Mouse (Mus musculus) adrenal gland, postnatal 25 days (tissue): ENCODE results near the gene Chdh. TPM values are rescaled to one million over a fixed set of nuclear protein-coding genes. Genes with fewer than 3 reads are reported as not detected.

Experiments
- DNase-seq: peaks from one replicate; pipeline ENCODE4 v3.0.0; 2021; ENCODE audit warnings: mixed read lengths
- microRNA-seq, 2 experiments: library from miRNA; unstranded; fragments of <30 nt; microRNA quantifications; one replicate each; pipeline ENCODE4 v1.2.0; 2021
- total RNA-seq: library from RNA; stranded (reverse); gene quantifications from 2 replicates; pipeline ENCODE4 v1.2.3, GENCODE M21; 2021

The Chdh gene
- total RNA-seq, 1 experiment from 2014 or later, result 10.7 TPM

DNA sequence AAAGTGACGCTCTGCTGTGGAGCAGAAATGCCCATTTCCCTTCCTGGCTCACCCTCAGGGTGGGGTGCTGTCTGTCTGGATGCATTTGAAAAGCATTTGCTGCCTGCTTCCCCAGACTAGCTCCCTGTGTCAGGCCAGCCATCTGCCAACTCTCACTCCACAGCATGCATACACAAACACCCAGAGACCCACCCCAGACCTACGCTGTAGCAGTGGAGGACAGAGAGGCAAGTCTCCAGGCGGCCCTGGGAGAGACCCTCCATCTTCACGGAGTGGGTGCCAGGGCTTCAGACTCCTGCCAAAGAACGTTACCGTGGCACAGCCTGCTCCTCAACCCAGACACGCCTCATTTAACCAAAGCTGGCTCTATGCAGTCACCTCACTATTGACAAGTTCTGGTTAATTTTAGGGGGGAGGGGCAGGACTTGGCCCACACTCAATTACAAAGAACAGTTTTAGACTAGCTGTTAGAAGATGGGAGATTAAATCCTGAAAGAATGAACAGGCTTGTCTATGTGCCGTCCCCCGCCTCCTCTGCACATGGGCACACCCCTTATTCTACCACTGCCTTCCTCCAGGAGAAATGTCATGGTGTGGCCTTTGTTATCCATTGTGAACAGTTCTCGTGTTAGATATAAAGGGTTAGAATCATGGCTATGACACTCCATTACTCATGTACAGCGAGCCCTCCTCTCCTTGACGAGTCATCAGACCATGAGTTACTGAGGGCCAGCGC lies 47.4 kb downstream of the Chdh start:
- DNase-seq, result no peak

DNA sequence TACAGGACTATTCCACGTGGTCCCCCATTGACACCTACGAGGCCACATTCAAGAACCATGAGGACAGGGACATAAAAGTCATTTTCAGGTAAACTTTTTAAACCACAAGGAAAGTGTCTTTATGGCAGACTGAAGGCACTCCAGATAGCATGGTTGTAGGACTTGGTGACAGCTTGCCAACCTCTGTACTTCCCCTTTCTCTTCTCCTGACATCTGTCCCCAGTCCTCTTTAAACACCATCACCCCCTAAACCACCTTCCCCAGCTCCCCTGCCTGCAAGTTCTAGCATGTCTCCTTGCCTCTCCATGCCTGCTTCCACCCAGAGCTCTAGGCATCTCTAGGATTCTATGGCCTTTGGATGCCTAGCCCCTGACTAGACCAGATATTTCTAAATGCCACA lies 56.0 kb downstream of the Chdh start:
- no peak for DNase-seq

- DNase-seq, result no peak
Observed at GRCm38 (mm10) chr14:30066752-30067151, 57.9 kb downstream of the Chdh start.

- DNase-seq, result no peak
Observed at GRCm38 (mm10) chr14:30068566-30068965, 59.7 kb downstream of the Chdh start.

- no peak for DNase-seq
Observed at GRCm38 (mm10) chr14:30075268-30075887, 66.6 kb downstream of the Chdh start.

DNA sequence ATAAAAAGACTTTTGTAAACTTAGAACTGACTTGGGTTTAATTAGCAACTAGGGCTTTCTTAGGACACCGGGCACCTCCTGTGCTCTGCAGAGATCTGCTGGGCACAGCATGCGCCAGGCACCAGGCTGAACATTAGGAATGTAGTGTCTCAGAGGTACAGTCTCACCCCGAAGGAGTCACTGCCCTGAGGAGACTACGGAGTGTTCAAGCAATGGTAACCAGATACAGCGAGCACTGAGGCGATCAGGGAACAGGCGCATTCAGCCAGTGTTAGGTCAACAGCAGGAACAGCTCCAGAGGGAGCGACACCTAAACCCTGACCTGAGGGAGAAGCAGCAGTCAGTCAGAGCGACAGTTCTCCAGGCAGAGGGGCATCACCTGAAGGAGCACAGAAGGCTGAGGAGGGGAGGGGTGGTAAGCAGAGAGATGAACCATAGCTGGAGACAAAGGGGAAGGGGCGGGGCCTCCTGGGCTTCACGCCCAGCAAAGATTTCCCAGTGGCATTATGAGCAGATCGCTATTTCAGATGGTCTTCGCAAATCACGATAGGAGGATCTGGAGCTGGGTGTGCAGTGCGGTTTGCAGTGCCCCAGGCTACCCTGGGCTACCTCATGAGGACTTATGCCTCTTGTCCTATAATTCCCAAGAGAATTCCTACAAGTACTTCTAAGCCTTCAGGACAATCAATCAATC lies 69.4 kb downstream of the Chdh start:
- DNase-seq, result no peak

GRCm38 (mm10) chr14:30079729-30080128 lies 70.9 kb downstream of the Chdh start:
- no peak for DNase-seq

Small RNA genes lying within 50 kb of the gene (microRNA-seq; reads per million reads assigned to microRNA genes)
- 0 reads per million in 2 experiments for gene Mir6947

Other genes starting within 250 kb of the Chdh start
- gene Selenok, start 40.7 kb upstream of the Chdh start, total RNA-seq, result 101 and 108 TPM in 2 replicates
- gene Actr8, start 30.7 kb upstream of the Chdh start, total RNA-seq, result 63.0 and 78.1 TPM in 2 replicates
- gene Il17rb, start 127 bp upstream of the Chdh start, total RNA-seq, result 1.8 and 3.7 TPM in 2 replicates